ENCODE assay signal across 9 mouse cellular contexts in genomic region chr17:67989716-67990115, GRCm38 (mm10). TPM values are rescaled to one million over a fixed set of nuclear protein-coding genes. Genes with fewer than 3 reads are reported as not detected.
A peak's percentile ranks its signal among the peaks of the same experiment; 100 is the strongest.
DNase-seq lines count a peak whose midpoint lies in the region; ATAC-seq and TF ChIP-seq lines count a peak whose summit lies in the region.
"Had no signal": no experiment of that assay in that cellular context is flagged by ENCODE, and none has a peak within 500 bp of the region (broad histone marks: within the 10 kb centered on the region; RNA-seq: fewer than 3 reads in every experiment).

No protein-coding gene starts in this region.

- H3K36me3 ChIP-seq in kidney, postnatal 0 days (ENCODE audit: insufficient read depth, low read length) = no peaks in the 10 kb centered on the region
- H3K36me3 ChIP-seq in embryonic facial prominence, embryonic 12.5 days = peaks cover 8% of the 10 kb centered on the region; the same call in 1 of the 2 replicates
- no peaks in the 10 kb centered on the region for H3K36me3 ChIP-seq in liver, embryonic 12.5 days
- H3K36me3 ChIP-seq in neural tube, embryonic 15.5 days = no peaks in the 10 kb centered on the region

- no peak overlapping the region for H3K4me3 ChIP-seq in kidney, postnatal 0 days (replicated peaks; ENCODE audit: low read depth, low read length)
- H3K4me3 ChIP-seq in embryonic facial prominence, embryonic 12.5 days = no peak overlapping the region
- no peak overlapping the region for H3K4me3 ChIP-seq in liver, embryonic 12.5 days
- no peak overlapping the region for H3K4me3 ChIP-seq in neural tube, embryonic 15.5 days (replicated peaks)

- 18% methylated on average over 5 of the region's 5 CpGs for WGBS in kidney, postnatal 0 days
- 15% methylated on average over 5 of the region's 5 CpGs for WGBS in embryonic facial prominence, embryonic 12.5 days
- 35% methylated on average over 5 of the region's 5 CpGs for WGBS in liver, embryonic 12.5 days (ENCODE audit: insufficient replicate concordance)
- WGBS in neural tube, embryonic 15.5 days = 74% methylated on average over 5 of the region's 5 CpGs

- H3K27me3 ChIP-seq in kidney, postnatal 0 days (ENCODE audit: insufficient read depth, low read length) = no peaks in the 10 kb centered on the region
- H3K27me3 ChIP-seq in embryonic facial prominence, embryonic 12.5 days = no peaks in the 10 kb centered on the region
- H3K27me3 ChIP-seq in liver, embryonic 12.5 days (replicated peaks) = no peaks in the 10 kb centered on the region
- no peaks in the 10 kb centered on the region for H3K27me3 ChIP-seq in neural tube, embryonic 15.5 days (replicated peaks)

- no peak overlapping the region for H3K9ac ChIP-seq in kidney, postnatal 0 days (ENCODE audit: low read depth, low read length)
- H3K9ac ChIP-seq in embryonic facial prominence, embryonic 12.5 days = peak overlapping the region; percentile 24; the same call in 1 of the 2 replicates
- no peak overlapping the region for H3K9ac ChIP-seq in liver, embryonic 12.5 days
- H3K9ac ChIP-seq in neural tube, embryonic 15.5 days (replicated peaks) = no peak overlapping the region

- TF ChIP-seq CTCF in kidney, postnatal 0 days (IDR thresholded peaks at IDR 0.05; ENCODE audit: low read depth) = no peak

- peaks cover 11% of the 10 kb centered on the region for H3K4me1 ChIP-seq in kidney, postnatal 0 days (replicated peaks; ENCODE audit: insufficient read depth, low read length)
- peaks cover 30% of the 10 kb centered on the region for H3K4me1 ChIP-seq in embryonic facial prominence, embryonic 12.5 days
- peaks cover 16% of the 10 kb centered on the region; the same call in 1 of the 2 replicates for H3K4me1 ChIP-seq in liver, embryonic 12.5 days
- peaks cover 9% of the 10 kb centered on the region; the same call in 1 of the 2 replicates for H3K4me1 ChIP-seq in neural tube, embryonic 15.5 days

- ATAC-seq in kidney, postnatal 0 days (replicated peaks; ENCODE audit: low FRiP score, low read depth) = no peak
- no peak for ATAC-seq in embryonic facial prominence, embryonic 12.5 days (ENCODE audit: insufficient number of reproducible peaks, insufficient read depth, low FRiP score, low TSS enrichment)
- ATAC-seq in liver, embryonic 12.5 days = no peak
- ATAC-seq in neural tube, embryonic 15.5 days (ENCODE audit: low FRiP score) = no peak

- no peak overlapping the region for H3K4me2 ChIP-seq in kidney, postnatal 0 days (ENCODE audit: low read length)
- peak overlapping the region; percentile 32 for H3K4me2 ChIP-seq in embryonic facial prominence, embryonic 12.5 days (replicated peaks)
- no peak overlapping the region for H3K4me2 ChIP-seq in liver, embryonic 12.5 days
- no peak overlapping the region for H3K4me2 ChIP-seq in neural tube, embryonic 15.5 days

- DNase-seq in heart, adult 11 months = peak; percentile 87
- no peak for DNase-seq in heart, postnatal 25 days (ENCODE audit: low spot score)
- no peak for DNase-seq in kidney, postnatal 0 days (ENCODE audit: low spot score)
- no peak for DNase-seq in kidney, postnatal 4 days
- no peak for DNase-seq in thymus, postnatal 36 days

- H3K9me3 ChIP-seq in kidney, postnatal 0 days (replicated peaks; ENCODE audit: low read length) = no peaks in the 10 kb centered on the region
- H3K9me3 ChIP-seq in embryonic facial prominence, embryonic 12.5 days = no peaks in the 10 kb centered on the region
- H3K9me3 ChIP-seq in liver, embryonic 12.5 days (replicated peaks) = no peaks in the 10 kb centered on the region
- H3K9me3 ChIP-seq in neural tube, embryonic 15.5 days (replicated peaks) = no peaks in the 10 kb centered on the region

- intact Hi-C loops in heart, postnatal 25 days (cut with DNase I) = no loop called here

- peak overlapping the region; percentile 76 for H3K27ac ChIP-seq in kidney, postnatal 0 days
- H3K27ac ChIP-seq in embryonic facial prominence, embryonic 12.5 days = peak overlapping the region; percentile 88
- H3K27ac ChIP-seq in liver, embryonic 12.5 days = peak overlapping the region; percentile 14; the same call in 1 of the 2 replicates
- H3K27ac ChIP-seq in neural tube, embryonic 15.5 days (replicated peaks) = no peak overlapping the region
- H3K27ac ChIP-seq: macrophage had no signal

RNA-seq across cellular contexts. Expression of gene Arhgap28, which starts 14.2 kb away (rescaled TPM):
- total RNA-seq in heart, postnatal 25 days (2021) = 1 to 10 TPM; 2.5 to 3.0 TPM
- polyA plus RNA-seq in kidney, postnatal 0 days (2015; fragmentation: Nextera tagmentation; extraction: Ambion mirVana) = 11.5 and 12.3 TPM in 2 replicates
- polyA plus RNA-seq in embryonic facial prominence, embryonic 12.5 days (2016; fragmentation: Nextera tagmentation; extraction: Ambion mirVana) = 79.3 and 81.3 TPM in 2 replicates
- 5.9 and 6.8 TPM in 2 replicates for polyA plus RNA-seq in liver, embryonic 12.5 days (2016; fragmentation: Nextera tagmentation; extraction: Ambion mirVana)
- 8.9 and 11.3 TPM in 2 replicates for polyA plus RNA-seq in neural tube, embryonic 15.5 days (2015; fragmentation: Nextera tagmentation; extraction: Ambion mirVana)
